Mouse (Mus musculus): Measurements from ENCODE around the gene 1700001O22Rik. TPM values are rescaled to one million over a fixed set of nuclear protein-coding genes. Genes with fewer than 3 reads are reported as not detected.

The 1700001O22Rik gene
- polyA plus RNA-seq (2012; rRNA removed) = not detected in 2 replicates
- polyA plus RNA-seq (2014; fragmentation: Nextera tagmentation; extraction: Ambion mirVana) = not detected in 2 replicates

- H3K9ac ChIP-seq (replicated peaks) = no peak within 1 kb of the TSS
- H3K27me3 ChIP-seq (ENCODE audit: control insufficient read depth, insufficient read depth, low read length) = peaks cover 50% of the 10 kb centered on the region
- H3K4me3 ChIP-seq (ENCODE audit: insufficient read depth in 1 of 2, low read depth in 2 of 2, low read length in 2 of 2) = no peak within 1 kb of the TSS
- ATAC-seq (ENCODE audit: insufficient read depth) = no peak
- no peaks in the 10 kb centered on the region for H3K9me3 ChIP-seq (ENCODE audit: control insufficient read depth, low read length)
- H3K36me3 ChIP-seq (replicated peaks; ENCODE audit: control insufficient read depth, insufficient read depth, low read depth) = no peaks in the 10 kb centered on the region
- peaks cover 5 to 11% of the 10 kb centered on the region in 2 experiments for H3K4me1 ChIP-seq (replicated peaks; ENCODE audit: control insufficient read depth in 2 of 2, insufficient read depth in 2 of 2, low read length in 1 of 2)
- no peak within 1 kb of the TSS for H3K27ac ChIP-seq
- 68% methylated on average over 3 of the region's 3 CpGs for WGBS (ENCODE audit: insufficient replicate concordance)
- no peak within 1 kb of the TSS for H3K4me2 ChIP-seq (ENCODE audit: low read depth)
- TF ChIP-seq CTCF (IDR thresholded peaks at IDR 0.05; ENCODE audit: low read depth) = no peak
- no peak for TF ChIP-seq EP300 (IDR thresholded peaks at IDR 0.05; ENCODE audit: low read depth)
- no peak for DNase-seq (ENCODE audit: low read depth in 3 of 3, low spot score in 3 of 3)
Observed at GRCm38 (mm10) chr2:30803604-30804003, at the start of gene 1700001O22Rik. 1700001O22Rik (minus strand) TSS chr2:30803661.

GRCm38 (mm10) chr2:30852771-30853313 is 49.4 kb upstream of the 1700001O22Rik start:
- WGBS (ENCODE audit: insufficient replicate concordance) = 34% methylated on average over 20 of the region's 20 CpGs
- H3K9me3 ChIP-seq (ENCODE audit: control insufficient read depth, low read length) = no peaks in the 10 kb centered on the region
- H3K27me3 ChIP-seq (ENCODE audit: control insufficient read depth, insufficient read depth, low read length) = no peaks in the 10 kb centered on the region; the same call in 1 of the 2 replicates
- no peak overlapping the region for H3K4me2 ChIP-seq (ENCODE audit: low read depth)
- no peak overlapping the region for H3K27ac ChIP-seq
- ATAC-seq (ENCODE audit: insufficient read depth) (no peak), DNase-seq (ENCODE audit: low read depth in 3 of 3, low spot score in 3 of 3) (no peak)
- no peak overlapping the region for H3K9ac ChIP-seq (replicated peaks)
- TF ChIP-seq EP300 (IDR thresholded peaks at IDR 0.05; ENCODE audit: low read depth) = no peak
- TF ChIP-seq CTCF (IDR thresholded peaks at IDR 0.05; ENCODE audit: low read depth) = no peak
- no peaks in the 10 kb centered on the region for H3K4me1 ChIP-seq (replicated peaks; ENCODE audit: control insufficient read depth in 2 of 2, insufficient read depth in 2 of 2, low read length in 1 of 2)
- no peaks in the 10 kb centered on the region for H3K36me3 ChIP-seq (replicated peaks; ENCODE audit: control insufficient read depth, insufficient read depth, low read depth)
- no peak overlapping the region for H3K4me3 ChIP-seq (ENCODE audit: insufficient read depth in 1 of 2, low read depth in 2 of 2, low read length in 2 of 2)

- Histone ChIP-seq H3K9ac (replicated peaks) (no peak overlapping the region), H3K9me3 (ENCODE audit: control insufficient read depth, low read length) (no peaks in the 10 kb centered on the region), H3K27me3 (ENCODE audit: control insufficient read depth, insufficient read depth, low read length) (peaks cover 11% of the 10 kb centered on the region), H3K27ac (no peak overlapping the region), H3K4me1 (replicated peaks; ENCODE audit: control insufficient read depth in 2 of 2, insufficient read depth in 2 of 2, low read length in 1 of 2) (no peaks in the 10 kb centered on the region; a peak in 1 of 4 replicates), H3K36me3 (replicated peaks; ENCODE audit: control insufficient read depth, insufficient read depth, low read depth) (no peaks in the 10 kb centered on the region), H3K4me2 (ENCODE audit: low read depth) (no peak overlapping the region), H3K4me3 (ENCODE audit: insufficient read depth in 1 of 2, low read depth in 2 of 2, low read length in 2 of 2) (no peak overlapping the region)
- WGBS (ENCODE audit: insufficient replicate concordance) = 23% methylated on average over 6 of the region's 6 CpGs
- no peak for TF ChIP-seq EP300 (IDR thresholded peaks at IDR 0.05; ENCODE audit: low read depth)
- no peak for DNase-seq (ENCODE audit: low read depth in 3 of 3, low spot score in 3 of 3)
- ATAC-seq (ENCODE audit: insufficient read depth) = no peak
Observed at GRCm38 (mm10) chr2:30850581-30850980, 47.1 kb upstream of the 1700001O22Rik start.

GRCm38 (mm10) chr2:30848184-30848583 is 44.7 kb upstream of the 1700001O22Rik start:
- Histone ChIP-seq H3K9me3 (ENCODE audit: control insufficient read depth, low read length) (no peaks in the 10 kb centered on the region), H3K27me3 (ENCODE audit: control insufficient read depth, insufficient read depth, low read length) (peaks cover 30% of the 10 kb centered on the region), H3K4me1 (replicated peaks; ENCODE audit: control insufficient read depth in 2 of 2, insufficient read depth in 2 of 2, low read length in 1 of 2) (no peaks in the 10 kb centered on the region; a peak in 1 of 4 replicates), H3K27ac (no peak overlapping the region), H3K9ac (replicated peaks) (no peak overlapping the region), H3K4me3 (ENCODE audit: insufficient read depth in 1 of 2, low read depth in 2 of 2, low read length in 2 of 2) (no peak overlapping the region), H3K4me2 (ENCODE audit: low read depth) (no peak overlapping the region), H3K36me3 (replicated peaks; ENCODE audit: control insufficient read depth, insufficient read depth, low read depth) (no peaks in the 10 kb centered on the region)
- TF ChIP-seq EP300 (IDR thresholded peaks at IDR 0.05; ENCODE audit: low read depth) = no peak
- no peak for TF ChIP-seq CTCF (IDR thresholded peaks at IDR 0.05; ENCODE audit: low read depth)
- no peak for DNase-seq (ENCODE audit: low read depth in 3 of 3, low spot score in 3 of 3)
- 54% methylated on average over 8 of the region's 8 CpGs for WGBS (ENCODE audit: insufficient replicate concordance)
- ATAC-seq (ENCODE audit: insufficient read depth) = no peak

GRCm38 (mm10) chr2:30846723-30847122 is 43.3 kb upstream of the 1700001O22Rik start:
- Histone ChIP-seq H3K27ac (no peak overlapping the region), H3K4me2 (ENCODE audit: low read depth) (no peak overlapping the region), H3K4me3 (ENCODE audit: insufficient read depth in 1 of 2, low read depth in 2 of 2, low read length in 2 of 2) (no peak overlapping the region), H3K27me3 (ENCODE audit: control insufficient read depth, insufficient read depth, low read length) (peaks cover 39% of the 10 kb centered on the region), H3K36me3 (replicated peaks; ENCODE audit: control insufficient read depth, insufficient read depth, low read depth) (no peaks in the 10 kb centered on the region), H3K9ac (replicated peaks) (no peak overlapping the region), H3K9me3 (ENCODE audit: control insufficient read depth, low read length) (no peaks in the 10 kb centered on the region), H3K4me1 (replicated peaks; ENCODE audit: control insufficient read depth in 2 of 2, insufficient read depth in 2 of 2, low read length in 1 of 2) (no peaks in the 10 kb centered on the region; a peak in 1 of 4 replicates)
- DNase-seq (ENCODE audit: low read depth in 3 of 3, low spot score in 3 of 3) (no peak), ATAC-seq (ENCODE audit: insufficient read depth) (no peak)
- TF ChIP-seq CTCF (IDR thresholded peaks at IDR 0.05; ENCODE audit: low read depth) = no peak
- TF ChIP-seq EP300 (IDR thresholded peaks at IDR 0.05; ENCODE audit: low read depth) = no peak
- WGBS (ENCODE audit: insufficient replicate concordance) = 36% methylated on average over 6 of the region's 6 CpGs

Measured in liver, embryonic 14.5 days (tissue).